Mouse (Mus musculus): ENCODE data around the gene Ankrd16.

DNA sequence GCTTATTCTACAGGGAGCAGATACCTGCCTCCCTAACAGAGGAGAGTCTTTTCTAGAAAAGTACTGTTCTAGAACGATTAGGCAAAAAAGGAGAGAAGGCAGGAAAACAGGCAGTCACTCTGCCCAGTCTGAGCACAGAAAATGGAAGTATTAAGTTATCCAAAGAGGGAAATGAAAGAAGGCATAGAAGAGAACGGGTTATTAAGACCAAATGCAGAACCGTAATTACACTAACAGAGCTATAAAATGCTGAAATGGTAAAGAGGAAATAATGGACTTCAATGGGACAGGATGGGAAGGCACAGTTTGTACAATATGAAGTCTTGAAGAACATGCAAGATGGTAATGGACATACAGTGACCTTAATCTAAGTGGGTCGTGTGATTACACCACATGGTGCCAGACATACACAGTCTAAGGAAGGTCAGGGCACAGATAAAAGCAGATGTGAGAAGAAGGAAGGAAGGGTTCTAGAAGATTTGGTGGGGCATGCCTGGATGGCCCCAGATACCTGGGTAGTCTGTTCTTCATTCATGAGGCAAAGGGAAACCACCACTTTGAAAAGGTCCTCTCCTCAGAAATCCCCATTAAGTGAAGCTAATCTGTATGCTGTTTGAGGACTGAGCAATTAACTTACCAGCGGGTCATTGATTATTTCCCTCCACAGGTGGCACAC is 11.1 kb upstream of the Ankrd16 start:
- TF ChIP-seq POLR2A (IDR thresholded peaks at IDR 0.05; ENCODE audit: borderline replicate concordance, low read depth, low read length) (no peak), CTCF (IDR thresholded peaks at IDR 0.05; ENCODE audit: low read depth, low read length) (no peak)

All from bone marrow macrophage, adult 2 months (primary cell).